Mouse (Mus musculus): ENCODE results near the gene Papolb. TPM values are rescaled to one million over a fixed set of nuclear protein-coding genes. Genes with fewer than 3 reads are reported as not detected.
A peak's percentile ranks its signal among the peaks of the same experiment; 100 is the strongest.

Papolb gene
- 0.05 and 0.06 TPM in 2 replicates for polyA plus RNA-seq (2015; fragmentation: Nextera tagmentation; extraction: Ambion mirVana)

DNA sequence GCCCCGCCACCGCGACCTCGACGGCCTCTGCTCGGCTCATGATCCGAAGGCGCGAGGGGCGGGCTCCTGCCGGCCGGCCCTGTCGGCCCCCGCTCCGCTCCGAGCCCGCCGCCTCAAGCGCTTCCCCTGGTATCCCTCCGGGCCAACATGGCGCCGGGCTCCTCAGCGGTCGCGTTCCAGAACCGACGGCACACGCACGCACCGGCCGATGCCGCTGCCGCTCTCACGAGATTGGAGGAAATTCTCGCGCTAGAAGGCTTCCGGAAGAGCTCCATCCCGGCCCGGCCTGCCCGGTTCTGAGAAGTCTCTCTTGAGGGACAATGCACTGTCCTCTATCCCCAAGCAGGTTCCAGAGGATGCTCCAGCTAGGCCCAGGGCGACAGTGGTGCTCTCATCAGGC is at the start of gene Papolb:
Gene Papolb (minus strand): TSS at position 162 of the 400 bp plus-strand sequence.
- H3K4me3 ChIP-seq (replicated peaks) = peak within 1 kb of the TSS; percentile 19; the same call in 1 of the 2 replicates
- peak within 1 kb of the TSS; percentile 42 for H3K4me2 ChIP-seq
- no peak within 1 kb of the TSS for H3K9ac ChIP-seq
- no peaks in the 10 kb centered on the region for H3K36me3 ChIP-seq
- peaks cover 9% of the 10 kb centered on the region; the same call in 1 of the 2 replicates for H3K27me3 ChIP-seq (replicated peaks)
- ATAC-seq (ENCODE audit: insufficient read depth, low FRiP score, low read depth) = no peak
- no peaks in the 10 kb centered on the region; the same call in 1 of the 2 replicates for H3K4me1 ChIP-seq
- no peaks in the 10 kb centered on the region for H3K9me3 ChIP-seq
- WGBS = 37% methylated on average over 41 of the region's 41 CpGs
- H3K27ac ChIP-seq = no peak within 1 kb of the TSS

DNA sequence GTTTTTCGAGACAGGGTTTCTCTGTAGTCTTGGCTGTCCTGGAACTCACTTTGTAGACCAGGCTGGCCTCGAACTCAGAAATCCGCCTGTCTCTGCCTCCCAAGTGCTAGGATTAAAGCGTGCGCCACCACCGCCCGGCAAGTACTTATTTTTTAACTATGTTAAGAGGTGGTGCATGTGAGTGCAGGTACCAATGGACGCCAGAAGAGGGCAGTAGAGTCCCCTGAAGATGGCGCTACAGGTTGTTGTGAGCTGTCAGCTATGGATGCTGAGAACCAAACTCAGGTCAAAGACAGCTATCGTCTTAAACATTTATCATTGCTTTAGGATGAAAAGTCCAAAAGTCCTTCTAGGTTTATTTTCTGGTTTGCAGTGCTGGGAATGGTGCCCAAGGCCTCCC is 48.3 kb upstream of the Papolb start:
- 85% methylated on average over 10 of the region's 10 CpGs for WGBS
- no peak overlapping the region for H3K4me3 ChIP-seq (replicated peaks)
- no peaks in the 10 kb centered on the region for H3K4me1 ChIP-seq
- no peak overlapping the region for H3K9ac ChIP-seq
- H3K27ac ChIP-seq = no peak overlapping the region
- H3K36me3 ChIP-seq = no peaks in the 10 kb centered on the region
- ATAC-seq (ENCODE audit: insufficient read depth, low FRiP score, low read depth) = no peak
- H3K27me3 ChIP-seq (replicated peaks) = no peaks in the 10 kb centered on the region
- H3K4me2 ChIP-seq = no peak overlapping the region
- H3K9me3 ChIP-seq = no peaks in the 10 kb centered on the region

- H3K9me3 ChIP-seq = no peaks in the 10 kb centered on the region
- no peaks in the 10 kb centered on the region for H3K36me3 ChIP-seq
- no peaks in the 10 kb centered on the region for H3K27me3 ChIP-seq (replicated peaks)
- ATAC-seq (ENCODE audit: insufficient read depth, low FRiP score, low read depth) = peak; percentile 50; the same call in 1 of the 2 replicates
- H3K4me1 ChIP-seq = no peaks in the 10 kb centered on the region
- no peak overlapping the region for H3K4me2 ChIP-seq
- H3K4me3 ChIP-seq (replicated peaks) = no peak overlapping the region
- H3K9ac ChIP-seq = no peak overlapping the region
- no peak overlapping the region for H3K27ac ChIP-seq
- 63% methylated on average over 7 of the region's 7 CpGs for WGBS
Measured at GRCm38 (mm10) chr5:142576832-142577231, 47.0 kb upstream of the Papolb start.

- Histone ChIP-seq H3K9ac (no peak overlapping the region), H3K27me3 (replicated peaks) (no peaks in the 10 kb centered on the region), H3K4me1 (no peaks in the 10 kb centered on the region), H3K9me3 (no peaks in the 10 kb centered on the region), H3K27ac (no peak overlapping the region), H3K4me3 (replicated peaks) (no peak overlapping the region), H3K36me3 (no peaks in the 10 kb centered on the region), H3K4me2 (no peak overlapping the region)
- no peak for ATAC-seq (ENCODE audit: insufficient read depth, low FRiP score, low read depth)
- 77% methylated on average over 8 of the region's 8 CpGs for WGBS
Measured at GRCm38 (mm10) chr5:142574323-142575057, 44.6 kb upstream of the Papolb start.

DNA sequence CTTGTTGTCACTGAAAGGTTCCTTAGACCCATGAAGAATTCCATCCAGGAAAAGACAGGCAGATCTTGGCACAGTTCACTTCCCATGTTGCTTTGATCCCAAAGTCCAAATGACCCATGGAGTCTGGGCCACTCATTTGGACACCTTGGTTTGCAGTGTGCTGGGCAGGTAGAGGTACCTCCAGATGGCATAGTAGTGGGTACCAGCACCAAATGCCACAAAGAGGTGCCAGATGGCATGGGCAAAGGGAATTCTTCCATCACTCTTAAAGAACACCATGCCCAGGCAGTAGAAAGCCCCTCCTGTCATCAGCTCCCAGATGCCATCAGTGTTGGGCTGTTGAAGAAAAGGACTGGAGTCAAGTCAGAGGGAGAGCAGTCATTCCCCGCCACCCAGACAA is 34.7 kb upstream of the Papolb start:
- 95% methylated on average over 1 of the region's 1 CpGs for WGBS
- H3K9ac ChIP-seq = no peak overlapping the region
- no peaks in the 10 kb centered on the region for H3K36me3 ChIP-seq
- H3K4me3 ChIP-seq (replicated peaks) = no peak overlapping the region
- H3K9me3 ChIP-seq = no peaks in the 10 kb centered on the region
- ATAC-seq (ENCODE audit: insufficient read depth, low FRiP score, low read depth) = no peak
- H3K4me2 ChIP-seq = no peak overlapping the region
- H3K4me1 ChIP-seq = no peaks in the 10 kb centered on the region
- H3K27me3 ChIP-seq (replicated peaks) = no peaks in the 10 kb centered on the region
- H3K27ac ChIP-seq = no peak overlapping the region

DNA sequence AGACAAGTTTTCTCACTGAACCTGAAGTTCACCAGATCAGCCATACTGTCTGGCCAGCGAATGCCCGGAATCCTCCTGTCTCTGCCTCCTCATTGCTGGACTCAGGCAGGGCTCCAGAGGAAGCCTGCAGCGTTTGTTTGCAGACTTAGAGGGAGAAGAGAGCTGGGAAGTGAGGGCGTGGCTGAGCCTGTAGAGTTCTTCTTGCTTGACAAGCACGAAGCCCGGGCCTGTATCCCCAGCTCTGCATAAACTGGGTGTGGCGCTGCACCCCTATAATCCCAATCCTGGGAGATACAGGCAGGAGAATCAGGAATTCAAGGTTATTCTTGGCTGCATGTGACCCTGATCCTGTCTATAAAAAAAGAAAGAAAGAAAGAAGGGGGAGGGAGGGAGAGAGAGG is 30.4 kb upstream of the Papolb start:
- WGBS = 50% methylated on average over 7 of the region's 7 CpGs
- no peaks in the 10 kb centered on the region for H3K27me3 ChIP-seq (replicated peaks)
- H3K9me3 ChIP-seq = no peaks in the 10 kb centered on the region
- H3K4me2 ChIP-seq = no peak overlapping the region
- H3K9ac ChIP-seq = no peak overlapping the region
- no peak for ATAC-seq (ENCODE audit: insufficient read depth, low FRiP score, low read depth)
- no peak overlapping the region for H3K27ac ChIP-seq
- H3K36me3 ChIP-seq = no peaks in the 10 kb centered on the region
- H3K4me1 ChIP-seq = no peaks in the 10 kb centered on the region
- H3K4me3 ChIP-seq (replicated peaks) = no peak overlapping the region

DNA sequence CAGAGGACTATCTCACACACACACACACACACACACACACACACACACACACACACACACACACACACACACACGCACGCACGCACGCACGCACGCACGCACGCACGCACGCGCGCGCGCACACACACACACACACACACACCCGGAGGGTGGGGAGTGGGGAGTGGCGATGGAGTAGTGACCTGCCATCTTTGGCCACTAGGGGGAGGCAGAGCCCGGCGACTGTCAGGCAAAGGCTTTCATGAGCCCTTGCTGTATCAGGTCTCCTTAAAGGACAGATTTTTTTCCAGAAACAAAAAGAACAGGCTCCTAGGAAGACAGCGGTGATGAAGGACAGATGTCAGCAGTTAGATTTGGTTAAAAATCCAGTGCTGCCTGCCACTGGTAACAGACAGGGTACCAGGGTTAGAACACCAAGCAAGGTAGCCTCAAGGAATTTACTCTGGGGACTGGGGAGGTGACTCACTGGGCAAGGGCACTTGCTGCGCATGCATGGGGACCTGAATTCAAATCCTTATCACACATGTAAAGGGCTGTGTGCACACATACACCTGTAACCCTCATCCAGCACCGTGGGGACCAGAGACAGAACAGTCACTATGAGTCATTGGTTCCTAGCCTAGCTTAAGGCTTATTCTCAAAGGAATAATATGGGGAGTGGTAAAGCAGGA is 27.7 kb upstream of the Papolb start:
- no peaks in the 10 kb centered on the region for H3K9me3 ChIP-seq
- no peak overlapping the region for H3K4me3 ChIP-seq (replicated peaks)
- ATAC-seq (ENCODE audit: insufficient read depth, low FRiP score, low read depth) = 0 out of 2 replicates have a peak, but pooled peaks have one; percentile 50
- H3K27me3 ChIP-seq (replicated peaks) = no peaks in the 10 kb centered on the region
- no peak overlapping the region for H3K9ac ChIP-seq
- H3K4me2 ChIP-seq = no peak overlapping the region
- no peaks in the 10 kb centered on the region for H3K36me3 ChIP-seq
- WGBS = 51% methylated on average over 12 of the region's 21 CpGs
- H3K27ac ChIP-seq = no peak overlapping the region
- no peaks in the 10 kb centered on the region for H3K4me1 ChIP-seq

DNA sequence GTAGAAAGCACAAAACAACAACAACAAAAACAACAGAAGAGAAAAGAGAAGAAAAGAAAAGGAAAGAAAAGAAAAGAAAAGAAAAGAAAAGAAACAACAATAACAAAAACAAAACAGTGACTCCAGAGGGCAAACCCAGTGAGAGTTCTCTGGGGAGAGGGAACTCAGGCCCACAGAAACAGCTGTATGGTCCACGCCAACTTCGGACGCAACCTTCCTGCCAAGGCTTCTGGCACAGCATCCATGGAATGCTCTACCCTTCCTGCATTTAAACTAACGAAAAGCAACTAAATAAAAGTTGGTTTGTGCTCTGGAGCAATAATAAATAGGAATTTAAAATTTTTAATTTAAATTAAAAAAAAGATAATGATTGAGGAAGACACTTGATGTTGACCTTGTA is 26.8 kb upstream of the Papolb start:
- H3K4me3 ChIP-seq (replicated peaks) = no peak overlapping the region
- H3K36me3 ChIP-seq = no peaks in the 10 kb centered on the region
- ATAC-seq (ENCODE audit: insufficient read depth, low FRiP score, low read depth) = no peak
- H3K27me3 ChIP-seq (replicated peaks) = no peaks in the 10 kb centered on the region
- no peak overlapping the region for H3K27ac ChIP-seq
- H3K9ac ChIP-seq = no peak overlapping the region
- 90% methylated on average over 4 of the region's 4 CpGs for WGBS
- no peaks in the 10 kb centered on the region for H3K4me1 ChIP-seq
- no peaks in the 10 kb centered on the region for H3K9me3 ChIP-seq
- H3K4me2 ChIP-seq = no peak overlapping the region

DNA sequence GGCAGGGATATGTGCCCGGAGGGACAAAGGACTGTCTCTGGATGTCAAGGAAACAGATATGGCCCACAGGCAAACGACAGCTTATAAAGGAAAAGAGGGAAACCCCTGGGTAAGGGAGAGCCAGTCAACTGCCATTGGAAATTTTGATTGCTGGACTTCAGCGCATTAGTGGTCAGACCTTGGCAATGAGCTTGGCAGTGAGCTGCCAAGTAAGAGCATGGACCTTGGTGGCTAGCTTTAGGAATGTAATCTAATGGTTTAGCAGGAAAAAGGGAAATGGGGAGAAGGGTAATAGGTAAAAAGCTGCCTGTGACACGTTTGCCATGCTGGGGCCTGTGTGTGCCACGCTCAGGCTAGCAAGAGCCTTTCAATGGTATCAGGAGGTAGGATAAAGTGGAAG is 26.0 kb upstream of the Papolb start:
- Histone ChIP-seq H3K27ac (no peak overlapping the region), H3K27me3 (replicated peaks) (no peaks in the 10 kb centered on the region), H3K4me3 (replicated peaks) (no peak overlapping the region), H3K4me2 (no peak overlapping the region), H3K4me1 (peaks cover 3% of the 10 kb centered on the region), H3K9ac (no peak overlapping the region), H3K9me3 (no peaks in the 10 kb centered on the region), H3K36me3 (no peaks in the 10 kb centered on the region)
- ATAC-seq (ENCODE audit: insufficient read depth, low FRiP score, low read depth) = no peak
- WGBS = 76% methylated on average over 5 of the region's 5 CpGs

DNA sequence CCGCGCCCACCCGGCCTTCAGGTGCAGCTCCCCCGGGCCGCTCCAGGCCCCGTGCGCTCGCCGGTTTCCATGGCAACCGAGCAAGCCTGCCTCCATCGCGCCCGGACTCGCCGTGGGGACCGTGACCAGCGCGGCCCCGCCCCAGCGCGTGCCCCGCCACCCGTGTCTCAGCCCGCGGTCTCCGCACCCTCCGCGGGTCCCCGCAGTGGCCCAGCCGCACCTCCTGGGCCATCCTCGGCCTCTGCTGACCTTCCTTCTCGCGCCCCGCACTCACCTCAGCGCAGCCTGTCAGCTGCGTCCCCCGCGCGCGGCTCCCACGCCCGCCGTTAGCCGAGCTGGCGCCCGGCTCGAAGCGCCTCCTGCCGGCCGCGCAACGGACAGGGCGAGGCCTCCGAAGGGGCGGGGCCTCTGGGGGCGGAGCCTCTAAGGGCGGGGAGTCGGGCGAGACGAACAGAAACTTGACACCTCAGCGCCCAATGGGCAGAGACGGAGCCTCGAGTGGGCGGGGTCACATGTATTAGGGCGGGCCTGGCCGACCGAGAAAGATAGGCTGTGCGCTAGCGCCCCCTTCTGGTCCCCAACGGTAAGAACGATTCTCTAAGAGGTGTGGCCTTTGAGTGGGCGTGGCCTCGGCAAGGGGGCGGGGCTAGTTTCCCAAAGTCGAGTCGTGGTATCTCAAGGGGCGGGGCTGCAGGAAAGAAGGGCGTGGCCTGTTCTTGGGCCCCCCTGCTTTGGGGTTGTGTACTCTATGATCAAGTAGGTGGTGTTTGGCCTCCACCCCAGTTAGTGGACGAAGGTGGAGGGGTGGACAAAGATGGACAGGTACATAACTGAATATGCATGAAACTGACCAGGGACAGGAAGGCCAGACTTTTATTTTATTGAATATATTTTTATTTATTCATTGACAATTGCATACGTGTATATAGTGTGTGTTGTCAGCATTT is 21.1 kb upstream of the Papolb start, which contains the start of gene Radil:
Gene Radil (minus strand): TSS at position 393 of the 947 bp plus-strand sequence.
- peak; percentile 93 for ATAC-seq (ENCODE audit: insufficient read depth, low FRiP score, low read depth)
- H3K36me3 ChIP-seq = no peaks in the 10 kb centered on the region
- peaks cover 6% of the 10 kb centered on the region; the same call in 1 of the 2 replicates for H3K27me3 ChIP-seq (replicated peaks)
- H3K4me3 ChIP-seq (replicated peaks) = peak within 1 kb of the TSS; percentile 61
- H3K4me1 ChIP-seq = peaks cover 14% of the 10 kb centered on the region
- peak within 1 kb of the TSS; percentile 39; the same call in 1 of the 2 replicates for H3K9ac ChIP-seq
- WGBS = 3% methylated on average over 76 of the region's 80 CpGs
- peak within 1 kb of the TSS; percentile 99 for H3K4me2 ChIP-seq
- no peak within 1 kb of the TSS for H3K27ac ChIP-seq
- H3K9me3 ChIP-seq = no peaks in the 10 kb centered on the region

DNA sequence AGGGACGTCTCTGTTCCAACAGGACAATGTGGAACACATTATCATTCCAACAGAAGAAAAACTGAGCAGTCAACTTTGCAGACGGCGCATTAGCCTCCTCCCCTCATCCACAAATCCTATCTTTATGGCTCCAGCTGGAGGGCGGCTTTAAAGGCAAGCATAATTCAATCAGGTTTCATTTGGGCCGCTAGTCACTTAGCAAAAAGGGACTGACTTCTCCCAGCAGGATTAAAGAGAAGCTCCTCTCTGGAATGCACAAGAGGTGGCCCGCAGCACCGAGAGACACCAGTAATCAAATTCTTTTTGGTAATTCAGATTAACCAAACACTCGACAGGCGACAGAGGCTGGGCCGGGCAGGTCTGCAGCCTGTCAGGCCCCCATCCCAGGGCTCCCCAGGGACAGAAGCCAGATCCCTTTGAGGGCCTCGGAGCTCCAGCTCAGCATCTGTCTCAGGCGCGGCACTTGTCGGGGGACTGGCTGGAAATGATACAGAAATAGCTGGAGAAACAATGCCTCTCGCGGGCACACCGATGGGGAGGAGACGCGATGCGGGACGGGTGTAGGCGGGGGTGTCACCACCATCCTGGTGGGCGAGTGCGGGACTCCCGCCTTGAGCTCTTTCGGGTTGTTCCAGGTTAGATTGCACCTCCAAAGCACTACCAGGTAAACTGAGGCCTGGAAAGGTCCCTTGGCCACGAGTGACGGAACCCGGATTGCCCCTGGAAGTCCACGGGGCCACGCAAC is 20.3 kb upstream of the Papolb start:
- Histone ChIP-seq H3K27me3 (replicated peaks) (peaks cover 6% of the 10 kb centered on the region; the same call in 1 of the 2 replicates), H3K36me3 (no peaks in the 10 kb centered on the region), H3K4me2 (peak overlapping the region; percentile 99), H3K4me3 (replicated peaks) (peak overlapping the region; percentile 61), H3K9ac (peak overlapping the region; percentile 39; the same call in 1 of the 2 replicates), H3K27ac (no peak overlapping the region), H3K4me1 (peaks cover 14% of the 10 kb centered on the region), H3K9me3 (no peaks in the 10 kb centered on the region)
- no peak for ATAC-seq (ENCODE audit: insufficient read depth, low FRiP score, low read depth)
- WGBS = 5% methylated on average over 31 of the region's 31 CpGs
